Mouse (Mus musculus) cerebral cortex, adult 2 months (tissue): Measurements from ENCODE around the gene Tspoap1.

ENCODE experiments used
- WGBS: fragments of 180-500 bp; shearing (Covaris S2); methylation state at CpG from one replicate; pipeline ENCODE4 v1.1.7; 2018; 5-methylcytosine and 5-hydroxymethylcytosine counted together

Tspoap1 gene

DNA sequence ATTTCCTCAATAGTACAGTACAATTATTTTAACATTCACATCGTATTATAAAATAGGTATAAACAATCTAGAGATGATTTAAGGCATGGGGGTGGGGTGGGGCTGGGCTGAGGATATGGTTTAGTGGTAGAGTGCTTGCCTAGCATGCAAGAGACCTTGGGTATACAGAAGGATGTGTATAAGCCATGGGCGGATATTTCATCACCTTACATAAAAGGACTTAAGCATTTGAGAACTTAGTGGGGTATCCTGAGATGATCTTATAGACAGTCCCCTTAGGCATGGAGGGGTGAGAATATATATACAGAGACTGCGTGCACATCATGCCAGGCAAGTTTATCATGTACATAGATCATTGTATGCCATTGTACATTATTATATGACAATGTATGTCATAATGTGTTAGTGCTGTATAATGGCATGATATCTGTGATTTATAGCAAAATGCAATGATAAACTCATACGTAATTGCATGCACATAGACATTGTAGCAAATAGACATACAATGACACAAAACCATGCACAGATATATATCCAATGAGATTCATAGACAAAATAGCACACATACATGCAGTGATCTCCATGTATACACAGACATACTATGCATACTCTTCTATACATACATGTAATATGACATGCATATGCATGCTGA lies 1.3 kb upstream of the Tspoap1 start:
- WGBS = 78% methylated on average over 4 of the region's 4 CpGs

GRCm38 (mm10) chr11:87759609-87760005 lies 734 bp upstream of the Tspoap1 start:
- WGBS = 0% methylated on average over 3 of the region's 3 CpGs

GRCm38 (mm10) chr11:87761181-87761721 lies 910 bp downstream of the Tspoap1 start:
- 24% methylated on average over 11 of the region's 11 CpGs for WGBS

- 42% methylated on average over 14 of the region's 14 CpGs for WGBS
Measured at GRCm38 (mm10) chr11:87761806-87762701, 1.7 kb downstream of the Tspoap1 start.

GRCm38 (mm10) chr11:87762702-87763385 lies 2.5 kb downstream of the Tspoap1 start:
- 32% methylated on average over 12 of the region's 12 CpGs for WGBS

- 5% methylated on average over 17 of the region's 17 CpGs for WGBS
Measured at GRCm38 (mm10) chr11:87763511-87763987, 3.2 kb downstream of the Tspoap1 start.

GRCm38 (mm10) chr11:87763988-87764876 lies 3.9 kb downstream of the Tspoap1 start:
- 1% methylated on average over 65 of the region's 65 CpGs for WGBS

- 78% methylated on average over 4 of the region's 4 CpGs for WGBS
Measured at GRCm38 (mm10) chr11:87768745-87769144, 8.4 kb downstream of the Tspoap1 start.

DNA sequence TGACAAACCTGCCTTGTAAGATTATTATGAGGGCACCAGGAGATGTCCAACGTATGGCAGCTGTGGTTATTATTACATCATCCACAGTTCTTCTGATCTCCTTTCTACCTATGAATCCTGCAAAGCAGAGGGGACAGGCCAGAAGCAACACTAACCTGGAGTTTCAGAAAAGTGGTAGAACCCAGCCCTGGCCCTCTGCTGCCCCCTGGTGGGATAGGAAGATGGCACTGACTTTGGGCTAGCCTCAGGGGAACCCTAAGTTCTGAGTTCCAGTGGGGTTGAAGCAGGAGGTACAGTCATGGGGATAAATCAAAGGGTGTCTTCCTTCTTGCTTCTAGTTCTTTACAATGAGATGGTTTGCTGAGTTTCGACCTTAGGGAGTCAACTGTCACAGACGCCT lies 10.6 kb downstream of the Tspoap1 start:
- WGBS = 56% methylated on average over 3 of the region's 3 CpGs

- 73% methylated on average over 3 of the region's 3 CpGs for WGBS
Measured at GRCm38 (mm10) chr11:87772354-87772753, 12.0 kb downstream of the Tspoap1 start.

GRCm38 (mm10) chr11:87778100-87778765 lies 17.9 kb downstream of the Tspoap1 start:
- WGBS = 26% methylated on average over 32 of the region's 32 CpGs

GRCm38 (mm10) chr11:87778915-87779314 lies 18.6 kb downstream of the Tspoap1 start:
- WGBS = 60% methylated on average over 12 of the region's 12 CpGs

- WGBS = 83% methylated on average over 4 of the region's 4 CpGs
Measured at GRCm38 (mm10) chr11:87779392-87779791, 19.1 kb downstream of the Tspoap1 start.

DNA sequence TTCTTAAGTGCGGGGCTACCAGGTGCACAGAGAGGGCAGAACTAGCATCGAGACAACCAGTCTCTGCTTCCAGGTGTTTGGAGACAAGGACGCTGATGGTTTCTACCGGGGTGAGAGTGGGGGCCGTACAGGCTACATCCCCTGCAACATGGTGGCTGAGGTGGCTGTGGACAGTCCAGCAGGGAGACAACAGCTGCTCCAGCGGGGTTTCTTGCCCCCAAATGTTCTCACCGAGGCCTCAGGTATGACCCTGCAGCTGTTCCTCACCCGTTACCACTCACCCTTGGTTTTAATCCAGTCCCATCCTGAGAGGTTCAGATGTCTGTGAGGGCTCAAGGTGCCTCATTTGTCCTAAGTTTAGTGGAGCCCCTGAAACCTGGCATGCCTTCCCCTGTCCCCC lies 19.8 kb downstream of the Tspoap1 start:
- 87% methylated on average over 8 of the region's 8 CpGs for WGBS

GRCm38 (mm10) chr11:87790088-87790487 lies 29.7 kb downstream of the Tspoap1 start:
- WGBS = 86% methylated on average over 6 of the region's 6 CpGs

DNA sequence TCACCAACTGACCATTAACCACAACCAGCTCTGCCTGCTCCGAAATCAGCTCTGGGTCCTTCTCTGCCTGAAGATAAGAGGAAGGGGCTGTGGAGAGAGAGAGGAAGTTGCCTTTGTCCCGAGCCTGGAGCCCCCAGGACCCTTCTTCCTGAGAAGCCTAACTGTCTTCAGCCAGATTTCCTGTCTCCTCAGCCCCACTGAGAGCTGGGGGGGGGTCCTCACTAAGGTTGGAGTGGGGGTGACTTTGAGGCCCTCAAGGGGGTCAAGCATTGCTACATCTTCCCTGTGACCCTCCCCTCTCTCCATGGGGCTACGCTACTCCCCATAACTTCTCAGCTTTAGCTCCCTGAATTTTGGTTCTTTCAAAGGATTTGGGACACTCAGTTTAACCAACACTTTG lies 33.1 kb downstream of the Tspoap1 start, which contains the start of gene Mpo:
Mpo (plus strand) TSS at position 122 of the 400 bp plus-strand sequence.
- WGBS = 73% methylated on average over 3 of the region's 3 CpGs

DNA sequence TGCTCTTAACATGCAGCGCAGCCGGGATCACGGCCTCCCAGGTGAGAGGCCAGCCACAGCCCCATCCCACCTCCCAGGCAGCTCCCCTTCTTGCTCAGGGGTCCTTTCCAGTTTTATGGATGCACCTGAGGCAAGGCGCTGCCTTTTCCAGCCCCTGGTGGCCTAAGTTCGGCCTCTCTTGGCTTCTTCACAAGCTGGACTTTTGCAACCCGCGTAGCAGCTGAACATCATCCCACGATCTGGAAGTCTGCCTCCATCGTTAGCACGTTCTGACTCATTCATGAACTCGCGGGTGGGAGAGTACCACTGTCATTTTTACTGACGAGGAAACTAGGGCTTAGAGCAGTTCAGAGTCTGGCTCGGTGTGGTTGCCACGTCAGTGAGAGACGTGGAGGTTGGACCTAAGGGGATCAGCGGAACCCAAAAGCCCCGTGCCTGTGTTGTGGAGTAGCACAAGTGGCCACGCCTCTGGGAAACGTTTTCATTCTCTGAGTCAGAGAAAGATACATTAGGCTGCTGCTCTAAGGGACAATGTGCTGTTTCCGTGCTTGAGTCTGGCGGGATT lies 41.5 kb downstream of the Tspoap1 start:
- WGBS = 50% methylated on average over 22 of the region's 22 CpGs

GRCm38 (mm10) chr11:87802621-87803020 lies 42.3 kb downstream of the Tspoap1 start:
- 42% methylated on average over 14 of the region's 14 CpGs for WGBS

DNA sequence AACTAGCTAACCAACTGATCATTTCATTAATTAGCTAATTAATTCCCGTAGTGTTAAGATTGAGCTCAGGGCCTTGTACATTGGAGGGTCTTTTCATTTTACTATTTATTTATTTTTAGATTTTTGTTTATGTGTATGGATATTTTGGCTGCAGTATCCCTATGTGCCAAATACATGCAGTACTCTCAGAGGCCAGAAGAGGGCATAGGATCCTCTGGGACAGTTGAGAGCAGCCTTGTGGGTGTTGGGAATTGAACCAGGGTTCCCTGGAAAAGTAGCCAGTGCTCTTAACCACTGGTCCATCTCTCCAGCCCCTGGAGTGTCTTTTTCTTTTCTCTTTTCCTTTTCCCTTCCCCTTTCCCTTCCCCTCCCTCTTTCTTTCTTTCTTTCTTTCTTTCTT lies 45.1 kb downstream of the Tspoap1 start:
- 97% methylated on average over 1 of the region's 1 CpGs for WGBS

GRCm38 (mm10) chr11:87807433-87807832 lies 47.1 kb downstream of the Tspoap1 start:
- 86% methylated on average over 6 of the region's 6 CpGs for WGBS
